Mouse (Mus musculus) liver, embryonic 16.5 days (tissue): ENCODE measurements around the gene Rpl5. TPM values are rescaled to one million over a fixed set of nuclear protein-coding genes. Genes with fewer than 3 reads are reported as not detected.
A peak's percentile ranks its signal among the peaks of the same experiment; 100 is the strongest.

Experiments
- ATAC-seq: fragments of 200-750 bp; cut with Nextera tagmentation; 2 replicates; pipeline ENCODE4 v1.8.0; 2017; ENCODE audit warnings: low read depth, mild to moderate bottlenecking, moderate number of reproducible peaks, moderate library complexity
- H3K27ac ChIP-seq: fragments of 300-500 bp; sonication (generic); 2 replicates; pipeline ENCODE4 v1.5.1; 2014; ENCODE audit warnings: mild to moderate bottlenecking, low read length
- H3K27me3 ChIP-seq: fragments of 300-500 bp; sonication (generic); 2 replicates; pipeline ENCODE4 v1.6.1; 2014; ENCODE audit warnings: low read depth, low read length, mixed read lengths; ENCODE audit not compliant: control insufficient read depth, insufficient read depth
- H3K36me3 ChIP-seq: fragments of 300-500 bp; sonication (generic); 2 replicates; pipeline ENCODE4 v1.6.1; 2014; ENCODE audit warnings: mild to moderate bottlenecking; ENCODE audit not compliant: control insufficient read depth, insufficient read depth
- H3K4me1 ChIP-seq: fragments of 300-500 bp; sonication (generic); 2 replicates; pipeline ENCODE4 v1.6.1; 2014; ENCODE audit warnings: low read depth, low read length, mixed read lengths; ENCODE audit not compliant: control insufficient read depth
- H3K4me2 ChIP-seq: fragments of 300-500 bp; sonication (generic); 2 replicates; pipeline ENCODE4 v1.6.1; 2014; ENCODE audit warnings: low read depth, low read length, mixed read lengths
- H3K4me3 ChIP-seq: fragments of 300-500 bp; sonication (generic); 2 replicates; pipeline ENCODE4 v1.5.1; 2014; ENCODE audit warnings: low read depth, mild to moderate bottlenecking, low read length
- H3K9ac ChIP-seq: fragments of 300-500 bp; sonication (generic); 2 replicates; pipeline ENCODE4 v1.6.1; 2014; ENCODE audit warnings: low read depth, low read length
- H3K9me3 ChIP-seq: fragments of 300-500 bp; sonication (generic); replicated peaks from 2 replicates; pipeline ENCODE4 v1.6.1; 2016; ENCODE audit warnings: low read length; ENCODE audit not compliant: control insufficient read depth
- WGBS: fragments of 180-500 bp; shearing (Covaris S2); extraction: QIAGEN DNeasy Blood & Tissue Kit; methylation state at CpG from one replicate; pipeline ENCODE4 v1.1.7; 2014; ENCODE audit not compliant: insufficient replicate concordance; 5-methylcytosine and 5-hydroxymethylcytosine counted together
- polyA plus RNA-seq: library from polyadenylated mRNA; unstranded; fragments of >200 nt; fragmentation: Nextera tagmentation; extraction: Ambion mirVana; gene quantifications from 2 replicates; pipeline ENCODE4 v1.2.1, GENCODE M21; 2015

Gene Rpl5
- 20.5 and 23.9 TPM in 2 replicates for polyA plus RNA-seq

DNA sequence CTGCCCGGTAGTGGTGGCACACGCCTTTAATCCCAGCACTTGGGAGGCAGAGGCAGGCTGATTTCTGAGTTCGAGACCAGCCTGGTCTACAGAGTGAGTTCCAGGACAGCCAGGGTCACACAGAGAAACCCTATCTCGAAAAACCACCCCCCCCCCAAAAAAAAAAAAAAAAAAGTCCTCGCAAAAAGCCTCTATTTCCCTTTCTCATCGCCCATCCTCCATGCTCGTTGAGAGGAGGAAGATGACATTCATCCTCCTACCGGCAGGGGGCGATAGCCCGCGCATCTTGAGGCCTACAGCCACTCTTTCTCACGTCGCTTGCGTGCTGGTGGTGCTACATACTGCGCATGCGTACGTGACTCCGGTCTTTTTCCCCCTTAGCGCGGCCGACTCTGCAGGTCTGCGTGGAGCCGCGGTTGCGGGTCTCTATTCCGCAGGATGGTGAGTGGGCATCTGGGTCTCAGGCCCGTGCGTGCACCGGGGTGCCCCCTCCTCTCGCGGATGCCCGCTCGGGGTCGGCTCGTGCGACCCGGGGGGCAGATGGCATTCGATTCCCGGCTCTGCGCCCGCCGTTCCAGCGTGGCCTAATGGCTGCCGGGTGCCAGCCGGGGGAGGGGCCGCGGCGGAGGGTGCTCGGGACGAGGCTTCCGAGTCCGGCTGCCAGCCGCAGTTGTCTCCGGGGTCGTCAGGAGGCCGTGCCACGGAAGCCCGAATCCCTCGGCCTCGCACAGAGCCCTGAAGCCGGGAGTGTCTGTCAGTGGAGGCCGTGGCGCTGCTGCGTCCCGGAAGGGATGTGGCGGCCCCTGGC lies at the start of gene Rpl5:
Rpl5 (plus strand) TSS at position 297 of the 808 bp plus-strand sequence.
- peak within 1 kb of the TSS; percentile 98 for H3K4me3 ChIP-seq
- peaks cover 31% of the 10 kb centered on the region for H3K36me3 ChIP-seq
- 2% methylated on average over 64 of the region's 66 CpGs for WGBS
- no peaks in the 10 kb centered on the region for H3K9me3 ChIP-seq
- peak within 1 kb of the TSS; percentile 67 for H3K4me2 ChIP-seq
- H3K27me3 ChIP-seq = no peaks in the 10 kb centered on the region; the same call in 1 of the 2 replicates
- peak; percentile 97 for ATAC-seq
- H3K9ac ChIP-seq = peak within 1 kb of the TSS; percentile 89
- H3K27ac ChIP-seq = peak within 1 kb of the TSS; percentile 71
- peaks cover 3% of the 10 kb centered on the region for H3K4me1 ChIP-seq

DNA sequence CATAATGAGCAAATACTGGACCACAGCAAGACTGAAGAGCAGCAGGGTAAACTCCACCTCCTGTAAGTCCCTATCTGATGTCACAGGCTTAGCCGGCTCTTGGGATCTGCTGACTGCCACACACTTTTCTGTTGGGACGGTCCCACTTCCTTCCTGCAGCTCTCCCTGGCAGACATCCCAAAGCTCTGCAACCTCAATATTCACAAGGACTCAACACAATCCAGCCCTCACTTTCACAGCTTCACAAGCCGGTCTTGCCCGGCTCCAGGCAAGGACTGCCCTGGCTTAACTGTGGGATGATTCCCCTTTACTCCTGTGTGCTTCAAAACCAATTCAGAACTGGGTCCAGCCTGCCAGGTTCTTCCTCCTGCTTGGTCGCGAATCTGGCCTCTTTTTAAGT lies 46.5 kb upstream of the Rpl5 start:
- peak; percentile 56 for ATAC-seq
- H3K36me3 ChIP-seq = peaks cover 9% of the 10 kb centered on the region
- H3K9ac ChIP-seq = no peak overlapping the region
- peaks cover 24% of the 10 kb centered on the region for H3K4me1 ChIP-seq
- WGBS = 31% methylated on average over 6 of the region's 6 CpGs
- H3K4me2 ChIP-seq = no peak overlapping the region
- no peak overlapping the region for H3K4me3 ChIP-seq
- H3K27me3 ChIP-seq = no peaks in the 10 kb centered on the region
- H3K27ac ChIP-seq = no peak overlapping the region
- H3K9me3 ChIP-seq = no peaks in the 10 kb centered on the region

DNA sequence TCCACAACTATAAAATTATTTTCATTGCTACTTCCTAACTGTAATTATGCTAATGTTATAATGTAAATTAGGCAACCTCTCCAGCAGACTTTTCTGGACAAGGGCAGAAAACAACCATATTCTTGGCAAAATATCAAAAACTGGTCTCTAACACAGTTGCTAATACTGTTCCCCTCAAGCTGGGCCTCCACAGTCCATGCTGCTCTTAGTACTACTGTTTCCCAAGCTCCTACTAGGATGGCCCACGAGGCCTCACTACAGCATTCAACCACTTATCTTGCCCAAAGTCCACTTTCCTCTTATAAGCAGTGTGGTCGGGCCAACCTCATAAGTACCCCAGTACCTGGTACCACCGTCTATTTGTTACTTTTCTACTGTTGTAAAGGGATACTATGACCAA lies 45.7 kb upstream of the Rpl5 start:
- Histone ChIP-seq H3K27me3 (no peaks in the 10 kb centered on the region), H3K4me2 (no peak overlapping the region), H3K36me3 (peaks cover 9% of the 10 kb centered on the region), H3K4me1 (peaks cover 24% of the 10 kb centered on the region), H3K9me3 (no peaks in the 10 kb centered on the region), H3K9ac (no peak overlapping the region), H3K27ac (0 out of 2 replicates have a peak overlapping the region, but pooled peaks have one; percentile 14), H3K4me3 (no peak overlapping the region)
- no peak for ATAC-seq
- WGBS = 40% methylated on average over 3 of the region's 3 CpGs

DNA sequence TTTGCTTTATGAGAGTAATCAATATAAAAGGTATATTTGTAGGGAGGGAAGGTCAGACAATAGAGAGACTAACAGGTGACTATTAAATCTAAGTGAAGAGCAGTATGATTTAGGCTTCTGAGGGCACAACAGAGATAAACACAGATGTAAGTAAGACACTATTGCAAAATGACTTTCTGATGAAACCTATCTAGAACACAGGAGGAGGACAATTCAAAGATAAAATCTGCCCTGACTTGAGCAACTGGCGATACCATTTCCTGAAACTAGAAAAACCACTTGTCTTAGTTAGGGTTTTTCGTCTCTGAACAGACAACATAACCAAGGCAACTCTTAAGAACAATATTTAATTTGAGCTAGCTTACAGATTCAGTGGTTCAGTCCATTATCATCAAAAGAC lies 44.8 kb upstream of the Rpl5 start:
- Histone ChIP-seq H3K4me2 (no peak overlapping the region), H3K27me3 (no peaks in the 10 kb centered on the region), H3K4me1 (peaks cover 24% of the 10 kb centered on the region), H3K9me3 (no peaks in the 10 kb centered on the region), H3K27ac (no peak overlapping the region), H3K4me3 (no peak overlapping the region), H3K36me3 (peaks cover 3% of the 10 kb centered on the region; the same call in 1 of the 2 replicates), H3K9ac (no peak overlapping the region)
- no peak for ATAC-seq
- WGBS = 14% methylated on average over 2 of the region's 2 CpGs

DNA sequence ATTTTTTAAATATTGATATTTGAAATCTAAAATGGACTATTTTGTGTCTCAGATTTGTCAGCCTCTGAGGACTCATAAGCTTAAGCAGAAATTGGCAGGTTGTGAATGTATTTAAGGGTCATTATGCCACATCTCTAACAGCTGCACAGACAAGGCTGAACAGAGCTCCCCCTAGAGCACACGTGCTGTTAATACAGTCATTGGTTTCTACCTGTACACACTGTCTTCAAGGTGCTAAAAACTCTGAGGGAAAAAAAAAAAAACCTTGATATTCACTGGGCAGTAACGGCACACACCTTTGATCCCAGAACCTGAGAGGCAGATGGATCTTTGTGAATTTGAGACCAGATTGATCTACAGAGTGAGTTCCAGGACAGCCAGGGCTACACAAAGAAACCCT lies 41.3 kb upstream of the Rpl5 start:
- H3K9ac ChIP-seq = no peak overlapping the region
- H3K4me2 ChIP-seq = no peak overlapping the region
- H3K36me3 ChIP-seq = peaks cover 3% of the 10 kb centered on the region
- H3K27ac ChIP-seq = no peak overlapping the region
- peaks cover 20% of the 10 kb centered on the region for H3K4me1 ChIP-seq
- 42% methylated on average over 2 of the region's 2 CpGs for WGBS
- no peaks in the 10 kb centered on the region for H3K9me3 ChIP-seq
- ATAC-seq = no peak
- no peaks in the 10 kb centered on the region for H3K27me3 ChIP-seq
- no peak overlapping the region for H3K4me3 ChIP-seq

DNA sequence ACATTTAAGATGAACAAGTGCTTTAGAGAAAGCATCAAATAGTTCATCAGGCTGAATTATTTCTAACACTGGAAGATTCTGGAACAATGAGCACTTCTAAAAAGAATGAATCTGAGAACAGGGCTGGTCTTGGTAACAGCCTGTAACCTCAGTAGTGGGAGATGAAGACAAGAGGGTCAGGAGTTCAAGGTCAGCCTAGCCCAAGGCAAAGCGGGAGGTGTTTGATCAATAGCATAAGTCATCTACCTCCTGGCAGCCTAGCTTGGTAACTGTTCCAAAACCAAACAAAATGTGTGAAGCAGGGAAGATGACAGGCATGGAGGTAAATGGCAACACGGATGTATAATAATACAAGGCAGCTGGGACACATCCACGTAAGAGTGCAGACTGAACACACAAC lies 36.3 kb upstream of the Rpl5 start:
- peaks cover 3% of the 10 kb centered on the region for H3K36me3 ChIP-seq
- no peak for ATAC-seq
- no peaks in the 10 kb centered on the region for H3K9me3 ChIP-seq
- 86% methylated on average over 3 of the region's 3 CpGs for WGBS
- no peak overlapping the region for H3K4me2 ChIP-seq
- H3K4me3 ChIP-seq = no peak overlapping the region
- H3K9ac ChIP-seq = no peak overlapping the region
- H3K27me3 ChIP-seq = no peaks in the 10 kb centered on the region
- H3K4me1 ChIP-seq = peaks cover 45% of the 10 kb centered on the region
- no peak overlapping the region for H3K27ac ChIP-seq

DNA sequence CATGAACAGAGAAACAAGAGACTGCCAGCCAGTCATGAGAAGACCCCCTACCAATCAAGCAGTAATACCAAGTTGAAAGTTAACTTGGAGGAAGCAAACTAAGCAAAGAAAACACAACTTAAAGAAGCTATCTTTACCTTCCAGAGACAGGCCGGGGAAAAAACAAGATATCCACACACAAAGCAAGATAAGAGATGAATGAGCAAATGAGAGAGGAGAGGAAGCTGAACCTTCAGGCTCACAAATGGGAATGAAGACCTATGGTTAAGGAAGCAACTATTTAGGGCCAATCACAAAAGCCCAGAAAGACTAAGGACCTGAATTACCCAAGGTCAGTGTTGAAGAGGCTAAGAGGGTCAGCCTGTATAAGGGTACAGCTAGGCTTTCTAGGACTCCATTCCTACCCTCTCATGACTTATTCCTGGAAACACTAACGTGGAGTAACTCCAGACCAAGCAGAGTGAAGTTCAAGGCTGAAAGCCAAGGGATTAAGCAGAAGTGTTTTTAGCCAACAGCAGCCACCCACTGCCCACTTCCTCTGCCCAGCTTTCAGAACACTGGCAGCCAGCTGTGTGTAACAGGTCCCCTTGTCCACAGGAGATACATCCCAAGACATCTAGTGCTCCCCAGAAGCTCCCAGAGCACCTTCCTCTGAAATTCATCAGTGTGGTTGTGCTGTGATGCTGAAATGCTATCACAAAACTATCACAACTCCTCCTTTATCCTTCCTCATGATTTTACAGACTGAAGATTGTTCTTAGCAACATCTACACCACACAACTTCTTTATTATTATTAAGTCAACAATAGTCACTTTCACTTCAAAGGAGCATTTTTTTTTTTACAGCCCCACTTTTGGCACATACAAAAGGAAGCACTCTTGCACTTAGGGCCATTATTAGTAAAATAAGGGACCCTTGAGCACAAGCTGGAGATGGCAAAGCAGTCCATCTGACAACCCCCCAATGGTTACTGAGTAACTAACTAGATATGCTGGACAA lies 33.9 kb upstream of the Rpl5 start:
- Histone ChIP-seq H3K4me2 (peak overlapping the region; percentile 64), H3K9ac (peak overlapping the region; percentile 55), H3K27me3 (no peaks in the 10 kb centered on the region), H3K27ac (peak overlapping the region; percentile 90), H3K4me1 (peaks cover 51% of the 10 kb centered on the region), H3K9me3 (no peaks in the 10 kb centered on the region), H3K36me3 (peaks cover 2% of the 10 kb centered on the region), H3K4me3 (peak overlapping the region; percentile 46)
- WGBS = 3% methylated on average over 2 of the region's 2 CpGs
- no peak for ATAC-seq

DNA sequence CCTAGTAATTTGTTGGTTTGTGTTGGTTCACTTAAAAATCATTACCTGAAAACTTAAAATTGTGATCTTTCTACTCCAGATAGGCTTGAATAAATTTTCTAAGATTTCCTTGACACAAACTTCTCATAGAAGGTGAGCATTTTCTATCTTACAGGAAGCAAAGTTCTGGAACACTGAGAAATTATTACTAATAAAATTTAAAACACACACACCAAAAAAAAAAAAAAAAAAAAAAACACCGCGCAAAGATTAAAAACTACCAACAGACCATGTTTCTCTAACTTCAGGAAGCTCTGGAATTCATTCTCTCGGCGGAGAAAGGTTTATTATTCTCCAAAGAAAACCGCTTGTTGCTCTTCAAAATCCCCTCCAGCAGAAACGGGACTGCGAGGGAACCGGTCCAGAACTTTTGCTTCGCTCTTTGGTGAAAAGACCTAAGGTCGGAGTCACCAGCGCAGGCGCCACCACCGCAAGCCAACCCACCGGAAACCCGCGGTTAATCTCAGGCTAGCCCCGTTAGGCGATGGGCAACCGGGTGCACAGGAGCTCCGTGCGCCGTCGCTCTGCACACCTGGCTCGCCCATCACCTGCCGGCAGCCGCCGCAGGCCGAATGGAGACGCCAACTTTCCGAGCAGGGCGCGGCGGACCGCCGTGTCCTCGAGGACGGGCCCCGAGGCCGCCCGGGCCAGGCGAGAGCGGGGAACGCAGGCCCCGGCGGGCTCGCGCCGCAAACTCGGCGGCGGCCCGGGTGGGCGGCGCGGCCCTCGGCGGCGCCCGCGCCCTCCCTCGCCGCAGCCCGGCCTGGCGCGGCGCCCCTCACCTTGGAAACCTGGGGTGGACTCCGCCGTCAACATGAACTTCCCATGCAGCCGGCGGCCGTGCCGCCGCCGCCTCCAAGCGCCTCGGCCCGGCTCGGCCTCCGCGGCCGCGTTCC lies 32.1 kb upstream of the Rpl5 start:
- Histone ChIP-seq H3K36me3 (peaks cover 11% of the 10 kb centered on the region), H3K4me3 (peak overlapping the region; percentile 88), H3K27me3 (no peaks in the 10 kb centered on the region), H3K9me3 (no peaks in the 10 kb centered on the region), H3K4me1 (peaks cover 61% of the 10 kb centered on the region), H3K27ac (peak overlapping the region; percentile 94), H3K4me2 (peak overlapping the region; percentile 88), H3K9ac (peak overlapping the region; percentile 97)
- WGBS = under 1% methylated on average over 72 of the region's 82 CpGs
- ATAC-seq = peak; percentile 44
